Mouse (Mus musculus) erythroblast, embryonic 14.5 days (primary cell): Measurements from ENCODE around the gene Adipor2. TPM values are rescaled to one million over a fixed set of nuclear protein-coding genes. Genes with fewer than 3 reads are reported as not detected.
"Not testable (repeated sequence)": the region's sequence is repeated elsewhere in the genome, so short reads cannot be mapped to it uniquely, and the experiment has no call there.

Experiments
- H3K27me3 ChIP-seq: 2 replicates; pipeline ENCODE4 v1.6.1; 2012; ENCODE audit warnings: inconsistent platforms; ENCODE audit not compliant: control insufficient read depth
- H3K36me3 ChIP-seq: 2 replicates; pipeline ENCODE4 v1.6.1; 2012; ENCODE audit warnings: mild to moderate bottlenecking, inconsistent platforms; ENCODE audit not compliant: control insufficient read depth
- H3K4me1 ChIP-seq: 2 replicates; pipeline ENCODE4 v1.6.1; 2012; ENCODE audit warnings: inconsistent platforms; ENCODE audit not compliant: control insufficient read depth
- H3K4me3 ChIP-seq: replicated peaks from 2 replicates; pipeline ENCODE3; 2012; ENCODE audit warnings: moderate library complexity, mild to moderate bottlenecking, inconsistent platforms
- H3K9me3 ChIP-seq: 2 replicates; pipeline ENCODE4 v1.6.1; 2012; ENCODE audit warnings: low read length, inconsistent platforms, mixed read lengths; ENCODE audit not compliant: control insufficient read depth
- GATA1 ChIP-seq: IDR thresholded peaks from 2 replicates; pipeline ENCODE4 v1.6.1; 2012; ENCODE audit warnings: low read length, inconsistent platforms, mixed read lengths
- TAL1 ChIP-seq: IDR thresholded peaks from 3 replicates; pipeline ENCODE4 v1.6.1; 2012; ENCODE audit warnings: low read length, inconsistent platforms, mixed read lengths
- polyA plus RNA-seq: library from polyadenylated mRNA; stranded (reverse); fragments of >175 nt; gene quantifications from 2 replicates; pipeline ENCODE4 v1.2.3, GENCODE M21; 2012

Gene Adipor2
- polyA plus RNA-seq, 1 experiment: 0.74 TPM

DNA sequence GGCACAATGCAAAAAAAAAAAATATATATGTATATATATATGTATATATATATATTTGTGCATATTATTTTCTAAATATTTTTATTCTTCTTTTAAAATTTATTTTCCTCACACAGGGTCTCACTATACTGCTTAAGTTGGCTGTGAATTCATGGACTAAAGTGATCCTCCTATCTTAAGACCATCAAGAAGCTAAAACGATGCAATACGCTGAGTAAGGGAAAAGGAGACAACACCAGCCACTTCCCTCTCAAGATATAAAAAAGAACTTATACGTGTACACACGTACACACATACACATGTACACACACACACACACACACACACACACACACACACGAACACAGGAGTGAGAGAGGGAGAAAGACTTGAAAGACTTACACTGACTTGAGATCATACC, 53.9 kb downstream of the Adipor2 start:
- H3K4me1 ChIP-seq: peaks cover 40% of the 10 kb centered on the region
- H3K27me3 ChIP-seq: no peaks in the 10 kb centered on the region
- no peak overlapping the region for H3K4me3 ChIP-seq
- H3K9me3 ChIP-seq: no peaks in the 10 kb centered on the region
- TF ChIP-seq GATA1 (no peak), TAL1 (no peak)
- peaks cover 93% of the 10 kb centered on the region for H3K36me3 ChIP-seq

GRCm38 (mm10) chr6:119360925-119361702, 56.4 kb downstream of the Adipor2 start:
- peaks cover 37% of the 10 kb centered on the region for H3K4me1 ChIP-seq
- H3K36me3 ChIP-seq: peaks cover 94% of the 10 kb centered on the region
- H3K27me3 ChIP-seq: no peaks in the 10 kb centered on the region
- no peaks in the 10 kb centered on the region for H3K9me3 ChIP-seq
- H3K4me3 ChIP-seq: peak overlapping the region; percentile 12
- TF ChIP-seq TAL1 (peak; percentile 68), GATA1 (peak; percentile 81)

- not testable (repeated sequence) for H3K27me3 ChIP-seq, H3K4me3 ChIP-seq, H3K9me3 ChIP-seq
- peaks cover 35% of the 10 kb centered on the region for H3K4me1 ChIP-seq
- peaks cover 94% of the 10 kb centered on the region for H3K36me3 ChIP-seq
Observed at GRCm38 (mm10) chr6:119360250-119360649, 57.3 kb downstream of the Adipor2 start.

GRCm38 (mm10) chr6:119358020-119358571, 59.4 kb downstream of the Adipor2 start:
- Histone ChIP-seq H3K9me3 (no peaks in the 10 kb centered on the region), H3K4me1 (peaks cover 32% of the 10 kb centered on the region), H3K36me3 (peaks cover 96% of the 10 kb centered on the region), H3K4me3 (no peak overlapping the region), H3K27me3 (no peaks in the 10 kb centered on the region)
- TF ChIP-seq GATA1: no peak
- no peak for TF ChIP-seq TAL1

GRCm38 (mm10) chr6:119352501-119352900, 65.0 kb downstream of the Adipor2 start:
- H3K9me3 ChIP-seq: no peaks in the 10 kb centered on the region
- TF ChIP-seq TAL1 (no peak), GATA1 (no peak)
- peaks cover 50% of the 10 kb centered on the region for H3K36me3 ChIP-seq
- H3K4me3 ChIP-seq: no peak overlapping the region
- no peaks in the 10 kb centered on the region for H3K27me3 ChIP-seq
- no peaks in the 10 kb centered on the region for H3K4me1 ChIP-seq

DNA sequence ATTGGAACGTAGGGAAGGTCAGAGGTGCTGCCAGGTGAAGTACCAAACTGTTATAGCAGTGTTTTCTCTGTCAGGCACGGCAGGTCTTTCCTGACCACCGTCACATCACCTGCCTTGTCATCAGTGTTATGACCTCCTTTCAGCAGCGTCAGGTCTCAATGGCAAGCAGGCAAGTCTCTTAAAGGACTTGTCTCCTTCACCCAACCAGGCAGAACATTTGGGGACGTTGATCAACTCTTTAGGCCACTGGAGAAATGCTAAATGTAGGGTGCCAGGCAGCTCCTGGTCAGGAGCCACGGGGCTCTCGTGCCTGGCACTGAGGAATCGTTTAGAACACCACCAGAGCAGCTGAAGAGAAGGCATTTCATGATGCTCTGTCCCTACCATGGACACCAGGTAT, 65.8 kb downstream of the Adipor2 start:
- Histone ChIP-seq H3K9me3 (no peaks in the 10 kb centered on the region), H3K4me3 (no peak overlapping the region), H3K36me3 (peaks cover 42% of the 10 kb centered on the region), H3K27me3 (no peaks in the 10 kb centered on the region), H3K4me1 (no peaks in the 10 kb centered on the region)
- TF ChIP-seq GATA1 (no peak), TAL1 (no peak)

DNA sequence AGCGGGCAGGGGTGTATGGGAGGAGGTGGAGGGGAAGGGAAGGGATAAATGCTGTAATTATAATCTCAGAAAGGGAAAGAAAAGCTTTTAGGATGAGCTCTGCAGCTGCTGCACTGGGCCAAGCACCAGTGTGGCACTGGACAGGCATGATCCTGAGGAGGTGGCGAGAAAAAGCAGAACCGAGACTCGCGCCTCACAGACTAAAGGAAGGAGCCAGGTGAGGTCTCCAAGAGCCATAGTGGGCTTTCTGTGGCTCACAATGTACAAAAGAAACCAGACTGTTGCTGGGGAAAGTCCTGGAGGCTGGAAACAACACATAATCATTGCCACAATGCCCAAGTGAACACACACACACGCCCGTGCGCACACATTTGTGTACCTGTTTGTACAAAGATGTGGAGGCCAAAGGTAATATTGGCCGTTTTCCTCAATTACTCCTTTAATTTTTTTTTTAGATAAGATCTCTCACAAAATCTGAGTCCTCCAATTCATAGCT, 66.8 kb downstream of the Adipor2 start:
- Histone ChIP-seq H3K9me3 (no peaks in the 10 kb centered on the region), H3K4me3 (no peak overlapping the region), H3K36me3 (peaks cover 33% of the 10 kb centered on the region), H3K4me1 (no peaks in the 10 kb centered on the region), H3K27me3 (no peaks in the 10 kb centered on the region)
- TF ChIP-seq GATA1 (no peak), TAL1 (no peak)

- no peaks in the 10 kb centered on the region for H3K27me3 ChIP-seq
- H3K9me3 ChIP-seq: no peaks in the 10 kb centered on the region
- H3K4me1 ChIP-seq: no peaks in the 10 kb centered on the region
- TF ChIP-seq GATA1: no peak
- H3K36me3 ChIP-seq: peaks cover 7% of the 10 kb centered on the region
- H3K4me3 ChIP-seq: no peak overlapping the region
Observed at GRCm38 (mm10) chr6:119348234-119348633, 69.3 kb downstream of the Adipor2 start.

- TF ChIP-seq TAL1 (no peak), GATA1 (no peak)
- Histone ChIP-seq H3K36me3 (peaks cover 6% of the 10 kb centered on the region), H3K4me1 (no peaks in the 10 kb centered on the region), H3K27me3 (no peaks in the 10 kb centered on the region), H3K9me3 (no peaks in the 10 kb centered on the region), H3K4me3 (no peak overlapping the region)
Observed at GRCm38 (mm10) chr6:119347813-119348212, 69.7 kb downstream of the Adipor2 start.

- TF ChIP-seq TAL1 (no peak), GATA1 (no peak)
- H3K36me3 ChIP-seq: no peaks in the 10 kb centered on the region
- no peaks in the 10 kb centered on the region for H3K9me3 ChIP-seq
- no peaks in the 10 kb centered on the region for H3K4me1 ChIP-seq
- H3K4me3 ChIP-seq: no peak overlapping the region
- H3K27me3 ChIP-seq: no peaks in the 10 kb centered on the region
Observed at GRCm38 (mm10) chr6:119346257-119346656, 71.2 kb downstream of the Adipor2 start.
